ENCODE assay signal across 8 mouse cellular contexts in genomic region chr10:39659411-39660268, GRCm38 (mm10). TPM values are rescaled to one million over a fixed set of nuclear protein-coding genes. Genes with fewer than 3 reads are reported as not detected.
DNase-seq lines count a peak whose midpoint lies in the region; ATAC-seq and TF ChIP-seq lines count a peak whose summit lies in the region.

No protein-coding gene starts in this region.

- no peak for TF ChIP-seq POLR2A in small intestine, adult 2 months (IDR thresholded peaks at IDR 0.05; ENCODE audit: low read depth, low read length)

- WGBS in embryonic facial prominence, embryonic 14.5 days: 5% methylated on average over 11 of the region's 11 CpGs
- WGBS in heart, embryonic 15.5 days: 6% methylated on average over 11 of the region's 11 CpGs
- WGBS in small intestine, adult 2 months: 16% methylated on average over 11 of the region's 11 CpGs

- H3K36me3 ChIP-seq in embryonic facial prominence, embryonic 14.5 days (ENCODE audit: control insufficient read depth, insufficient read depth, low read length): no peaks in the 10 kb centered on the region
- H3K36me3 ChIP-seq in heart, embryonic 15.5 days: no peaks in the 10 kb centered on the region; the same call in 1 of the 2 replicates
- peaks cover 14% of the 10 kb centered on the region for H3K36me3 ChIP-seq in small intestine, adult 2 months (ENCODE audit: control insufficient read depth, insufficient read depth, low read length)

- no peaks in the 10 kb centered on the region for H3K9me3 ChIP-seq in embryonic facial prominence, embryonic 14.5 days (ENCODE audit: control insufficient read depth, low read length)
- H3K9me3 ChIP-seq in heart, embryonic 15.5 days (replicated peaks): no peaks in the 10 kb centered on the region

- no peak for TF ChIP-seq CTCF in small intestine, adult 2 months (IDR thresholded peaks at IDR 0.05; ENCODE audit: extremely low read depth, insufficient read length, insufficient replicate concordance, low read depth, low read length)

- peak overlapping the region; percentile 2; the same call in 1 of the 2 replicates for H3K9ac ChIP-seq in embryonic facial prominence, embryonic 14.5 days (ENCODE audit: low read depth, low read length)
- H3K9ac ChIP-seq in heart, embryonic 15.5 days: no peak overlapping the region

- peaks cover 29% of the 10 kb centered on the region for H3K4me1 ChIP-seq in embryonic facial prominence, embryonic 14.5 days (ENCODE audit: control insufficient read depth, insufficient read depth, low read length)
- peaks cover 31% of the 10 kb centered on the region for H3K4me1 ChIP-seq in heart, embryonic 15.5 days (replicated peaks)
- peaks cover 17% of the 10 kb centered on the region; the same call in 1 of the 2 replicates for H3K4me1 ChIP-seq in small intestine, adult 2 months (ENCODE audit: control insufficient read depth, insufficient read depth, insufficient read length, low read length)

- no peaks in the 10 kb centered on the region for H3K27me3 ChIP-seq in embryonic facial prominence, embryonic 14.5 days (replicated peaks; ENCODE audit: control insufficient read depth, insufficient read depth, low read length)
- no peaks in the 10 kb centered on the region for H3K27me3 ChIP-seq in heart, embryonic 15.5 days
- H3K27me3 ChIP-seq in small intestine, adult 2 months (ENCODE audit: control insufficient read depth, insufficient read depth, low read length): no peaks in the 10 kb centered on the region

- H3K27ac ChIP-seq in embryonic facial prominence, embryonic 14.5 days (replicated peaks; ENCODE audit: low read depth, low read length): peak overlapping the region; percentile 88
- peak overlapping the region; percentile 94 for H3K27ac ChIP-seq in heart, embryonic 15.5 days
- peak overlapping the region; percentile 20 for H3K27ac ChIP-seq in small intestine, adult 2 months (ENCODE audit: insufficient read depth, low read depth, low read length)

- ATAC-seq in embryonic facial prominence, embryonic 14.5 days (ENCODE audit: low read depth): peak; percentile 92
- peak; percentile 96 for ATAC-seq in heart, embryonic 15.5 days (replicated peaks; ENCODE audit: insufficient number of reproducible peaks, insufficient read depth, low FRiP score, low read depth)
- 0 out of 2 replicates have a peak, but pooled peaks have one; percentile 50 for ATAC-seq in megakaryocyte-erythroid progenitor cell, adult 5-6 weeks (replicated peaks; ENCODE audit: low FRiP score, low TSS enrichment, poor library complexity, severe bottlenecking)

- DNase-seq in ovary, adult 18-20 months (ENCODE audit: low spot score): peak; percentile 39
- DNase-seq in ovary, postnatal 14 days (ENCODE audit: low spot score): no peak
- DNase-seq in embryonic facial prominence, embryonic 14.5 days (ENCODE audit: low spot score): peak; percentile 93
- DNase-seq in kidney, postnatal 10 days: peak; percentile 66
- DNase-seq in thymus, postnatal 0 days (ENCODE audit: low spot score): no peak

- H3K4me3 ChIP-seq in embryonic facial prominence, embryonic 14.5 days (ENCODE audit: low read depth, low read length): no peak overlapping the region
- no peak overlapping the region for H3K4me3 ChIP-seq in heart, embryonic 15.5 days
- no peak overlapping the region for H3K4me3 ChIP-seq in small intestine, adult 2 months (ENCODE audit: low read depth, low read length)

- peak overlapping the region; percentile 10; the same call in 1 of the 2 replicates for H3K4me2 ChIP-seq in embryonic facial prominence, embryonic 14.5 days (ENCODE audit: low read depth, low read length)
- peak overlapping the region; percentile 36 for H3K4me2 ChIP-seq in heart, embryonic 15.5 days

RNA-seq across cellular contexts. Expression of gene Traf3ip2, which starts 46.9 kb away (rescaled TPM):
- polyA plus RNA-seq in embryonic facial prominence, embryonic 14.5 days (2014; fragmentation: Nextera tagmentation; extraction: Ambion mirVana): 12.5 and 12.9 TPM in 2 replicates
- polyA plus RNA-seq in heart, embryonic 15.5 days (2015; fragmentation: Nextera tagmentation; extraction: Ambion mirVana): 8.6 and 13.7 TPM in 2 replicates
- total RNA-seq in megakaryocyte-erythroid progenitor cell, adult 5-6 weeks (2014; fragmentation: Nextera tagmentation): 1.9 and 4.2 TPM in 2 replicates
- 0.42 and 0.80 TPM in 2 replicates for total RNA-seq in megakaryocyte-erythroid progenitor cell, adult 5-6 weeks (2017)
- 16.0 and 26.9 TPM in 2 replicates for polyA plus RNA-seq in small intestine, adult 2 months (2012; rRNA removed)
- polyA plus RNA-seq in thymus, postnatal 0 days (2015; fragmentation: Nextera tagmentation; extraction: Ambion mirVana): 13.9 and 19.3 TPM in 2 replicates

Comparison
In these comparisons a context has a peak if more than half of its experiments do, and no peak if none do; other contexts are left out.
1. DNase-seq: peak in ovary, adult 18-20 months (single experiment), embryonic facial prominence, embryonic 14.5 days (single experiment) and kidney, postnatal 10 days (single experiment); none in ovary, postnatal 14 days (single experiment) and thymus, postnatal 0 days (single experiment).
2. H3K27ac ChIP-seq: peak in every context shown above with its lines; median percentile 94 in heart, embryonic 15.5 days; 88 in embryonic facial prominence, embryonic 14.5 days; 20 in small intestine, adult 2 months.
3. Peak in every context shown above with its lines, with median percentiles within 50 percentile points of each other: ATAC-seq.